9 mouse cellular contexts compared by ENCODE assay signal in the genomic region with DNA sequence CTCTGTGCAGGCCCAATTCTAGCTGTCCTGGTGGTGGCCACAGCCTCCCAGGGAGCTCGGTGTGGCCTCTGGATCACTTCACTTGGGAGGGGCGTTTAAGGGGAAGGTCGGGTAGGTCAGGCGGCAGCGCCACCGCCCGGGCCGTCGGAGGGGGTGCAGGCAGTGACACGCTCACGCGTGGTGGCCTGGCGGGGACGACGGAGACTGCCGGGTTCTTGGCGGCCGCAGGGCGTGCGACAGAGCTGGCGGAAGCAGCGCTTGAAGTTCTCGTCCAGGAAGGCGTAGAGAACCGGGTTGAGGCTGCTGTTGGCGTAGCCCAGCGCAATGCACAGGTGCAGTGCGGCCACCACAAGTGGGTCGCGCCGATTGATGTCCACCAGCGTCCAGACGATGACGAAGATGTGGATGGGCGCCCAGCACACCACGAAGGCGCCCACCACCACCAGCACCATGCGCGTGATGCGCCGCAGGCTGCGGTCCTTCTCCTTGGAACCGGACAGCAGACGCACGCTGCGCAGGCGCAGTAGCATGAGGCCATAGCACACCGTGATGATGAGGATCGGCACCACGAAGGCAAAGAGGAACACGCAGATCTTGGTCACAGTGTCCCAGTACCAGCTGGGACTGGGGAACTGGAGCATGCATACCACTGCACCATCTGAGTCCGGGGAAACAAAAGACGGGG. TPM values are rescaled to one million over a fixed set of nuclear protein-coding genes. Genes with fewer than 3 reads are reported as not detected.
DNase-seq lines count a peak whose midpoint lies in the region; ATAC-seq and TF ChIP-seq lines count a peak whose summit lies in the region.
"Had no signal": no experiment of that assay in that cellular context is flagged by ENCODE, and none has a peak within 500 bp of the region (broad histone marks: within the 10 kb centered on the region; RNA-seq: fewer than 3 reads in every experiment).

No protein-coding gene starts in this region.

- peak overlapping the region; percentile 29 for H3K4me3 ChIP-seq in kidney, embryonic 14.5 days (ENCODE audit: low read length)
- peak overlapping the region; percentile 29 for H3K4me3 ChIP-seq in bone marrow, adult 2 months (replicated peaks; ENCODE audit: control insufficient read depth, low read depth, low read length)
- H3K4me3 ChIP-seq in liver, embryonic 15.5 days (replicated peaks), result peak overlapping the region; percentile 24
- peak overlapping the region; percentile 8 for H3K4me3 ChIP-seq in olfactory bulb, adult 2 months (ENCODE audit: insufficient read depth, low read depth, low read length)

- peaks cover 5% of the 10 kb centered on the region; the same call in 1 of the 2 replicates for H3K27me3 ChIP-seq in kidney, embryonic 14.5 days (ENCODE audit: control insufficient read depth, insufficient read depth, low read length)
- H3K27me3 ChIP-seq in liver, embryonic 15.5 days, result peaks cover 76% of the 10 kb centered on the region

- DNase-seq in kidney, postnatal 14 days, result no peak
- DNase-seq in layer of hippocampus, adult 9-11 months, result no peak
- no peak for DNase-seq in gastrocnemius, postnatal 25 days

- no peak for TF ChIP-seq CTCF in bone marrow, adult 2 months (IDR thresholded peaks at IDR 0.05; ENCODE audit: control insufficient read depth, insufficient read depth, low read length)
- TF ChIP-seq CTCF in olfactory bulb, adult 2 months (IDR thresholded peaks at IDR 0.05; ENCODE audit: insufficient read depth, low read depth, low read length), result no peak

- no peak for TF ChIP-seq POLR2A in bone marrow, adult 2 months (IDR thresholded peaks at IDR 0.05; ENCODE audit: borderline replicate concordance, control insufficient read depth, low read depth, low read length)
- TF ChIP-seq POLR2A in olfactory bulb, adult 2 months (IDR thresholded peaks at IDR 0.05; ENCODE audit: insufficient read depth, low read depth, low read length), result no peak

- no peaks in the 10 kb centered on the region for H3K4me1 ChIP-seq in kidney, embryonic 14.5 days (ENCODE audit: control insufficient read depth, insufficient read depth, low read length)
- no peaks in the 10 kb centered on the region for H3K4me1 ChIP-seq in bone marrow, adult 2 months (ENCODE audit: control insufficient read depth, insufficient read depth, low read length)
- 0 out of 2 replicates have a peak, but pooled peaks cover 2% of the 10 kb centered on the region for H3K4me1 ChIP-seq in liver, embryonic 15.5 days (replicated peaks)
- peaks cover 29% of the 10 kb centered on the region for H3K4me1 ChIP-seq in olfactory bulb, adult 2 months (ENCODE audit: control insufficient read depth, insufficient read depth, low read length)

- WGBS in kidney, embryonic 14.5 days, result 47% methylated on average over 53 of the region's 53 CpGs
- WGBS in bone marrow, adult 2 months, result 40% methylated on average over 53 of the region's 53 CpGs
- 28% methylated on average over 53 of the region's 53 CpGs for WGBS in liver, embryonic 15.5 days (ENCODE audit: insufficient replicate concordance)
- WGBS in olfactory bulb, adult 2 months, result 58% methylated on average over 53 of the region's 53 CpGs

- H3K9me3 ChIP-seq in kidney, embryonic 14.5 days (ENCODE audit: control insufficient read depth, low read length), result no peaks in the 10 kb centered on the region
- H3K9me3 ChIP-seq in liver, embryonic 15.5 days (replicated peaks), result no peaks in the 10 kb centered on the region

- ATAC-seq in kidney, embryonic 14.5 days (ENCODE audit: low FRiP score, low TSS enrichment), result no peak
- ATAC-seq in granulocyte monocyte progenitor cell, adult 5-6 weeks (replicated peaks; ENCODE audit: poor library complexity, severe bottlenecking), result peak; percentile 61
- no peak for ATAC-seq in liver, embryonic 15.5 days (ENCODE audit: insufficient read depth)

- H3K36me3 ChIP-seq in kidney, embryonic 14.5 days (ENCODE audit: control insufficient read depth, insufficient read depth, low read length), result no peaks in the 10 kb centered on the region
- H3K36me3 ChIP-seq in liver, embryonic 15.5 days (replicated peaks), result no peaks in the 10 kb centered on the region

- H3K9ac ChIP-seq in kidney, embryonic 14.5 days (ENCODE audit: low read depth, low read length), result no peak overlapping the region
- no peak overlapping the region for H3K9ac ChIP-seq in liver, embryonic 15.5 days

- H3K27ac ChIP-seq in kidney, embryonic 14.5 days (ENCODE audit: low read depth, low read length), result no peak overlapping the region
- no peak overlapping the region for H3K27ac ChIP-seq in bone marrow, adult 2 months (ENCODE audit: control insufficient read depth, insufficient read depth, low read depth, low read length, poor library complexity)
- H3K27ac ChIP-seq in liver, embryonic 15.5 days (replicated peaks), result no peak overlapping the region
- no peak overlapping the region for H3K27ac ChIP-seq in olfactory bulb, adult 2 months (ENCODE audit: insufficient read depth, low read depth, low read length)
- H3K27ac ChIP-seq: macrophage had no signal

- H3K4me2 ChIP-seq in kidney, embryonic 14.5 days (replicated peaks; ENCODE audit: low read depth, low read length), result peak overlapping the region; percentile 42
- H3K4me2 ChIP-seq in liver, embryonic 15.5 days, result peak overlapping the region; percentile 52

RNA-seq across cellular contexts. Expression of a gene that starts 30.7 kb away (rescaled TPM):
- polyA plus RNA-seq in kidney, embryonic 14.5 days (2014; fragmentation: Nextera tagmentation; extraction: Ambion mirVana), result 0.09 and 0.30 TPM in 2 replicates
- polyA plus RNA-seq in bone marrow, adult 2 months (2011; ENCODE audit: insufficient read depth, insufficient read length, low replicate concordance, missing spikeins), result not detected in 2 replicates
- not detected in 2 replicates for total RNA-seq in granulocyte monocyte progenitor cell, adult 5-6 weeks (2014; fragmentation: Nextera tagmentation)
- total RNA-seq in granulocyte monocyte progenitor cell, adult 5-6 weeks (2017), result not detected in 2 replicates
- 0.08 TPM in 1 of 2 replicates, not detected in the other for polyA plus RNA-seq in liver, embryonic 15.5 days (2015; fragmentation: Nextera tagmentation; extraction: Ambion mirVana)
- polyA plus RNA-seq in olfactory bulb, adult 2 months (2012; ENCODE audit: insufficient read depth, insufficient read length, low replicate concordance, missing spikeins), result not detected in 2 replicates
- total RNA-seq in gastrocnemius, postnatal 25 days (2021), result not detected

RNA-seq across cellular contexts. Expression of a gene that starts 38.4 kb away (rescaled TPM):
- 52.5 and 78.5 TPM in 2 replicates for polyA plus RNA-seq in kidney, embryonic 14.5 days (2014; fragmentation: Nextera tagmentation; extraction: Ambion mirVana)
- polyA plus RNA-seq in bone marrow, adult 2 months (2011; ENCODE audit: insufficient read depth, insufficient read length, low replicate concordance, missing spikeins), result 298 and 306 TPM in 2 replicates
- total RNA-seq in granulocyte monocyte progenitor cell, adult 5-6 weeks (2014; fragmentation: Nextera tagmentation), result 66.9 and 75.3 TPM in 2 replicates
- 51.4 and 53.0 TPM in 2 replicates for total RNA-seq in granulocyte monocyte progenitor cell, adult 5-6 weeks (2017)
- polyA plus RNA-seq in liver, embryonic 15.5 days (2015; fragmentation: Nextera tagmentation; extraction: Ambion mirVana), result 181 and 204 TPM in 2 replicates
- polyA plus RNA-seq in olfactory bulb, adult 2 months (2012; ENCODE audit: insufficient read depth, insufficient read length, low replicate concordance, missing spikeins), result 382 TPM in 1 of 2 replicates, not detected in the other
- 10 to 100 TPM; 80.4 to 86.0 TPM for total RNA-seq in gastrocnemius, postnatal 25 days (2021)

RNA-seq across cellular contexts. Expression of a gene that starts 39.1 kb away (rescaled TPM):
- 0.09 TPM in 1 of 2 replicates, not detected in the other for polyA plus RNA-seq in kidney, embryonic 14.5 days (2014; fragmentation: Nextera tagmentation; extraction: Ambion mirVana)
- 0.65 and 0.70 TPM in 2 replicates for polyA plus RNA-seq in bone marrow, adult 2 months (2011; ENCODE audit: insufficient read depth, insufficient read length, low replicate concordance, missing spikeins)
- not detected in 2 replicates for total RNA-seq in granulocyte monocyte progenitor cell, adult 5-6 weeks (2014; fragmentation: Nextera tagmentation)
- total RNA-seq in granulocyte monocyte progenitor cell, adult 5-6 weeks (2017), result 0.30 and 0.31 TPM in 2 replicates
- polyA plus RNA-seq in liver, embryonic 15.5 days (2015; fragmentation: Nextera tagmentation; extraction: Ambion mirVana), result 0.43 and 0.46 TPM in 2 replicates
- not detected in 2 replicates for polyA plus RNA-seq in olfactory bulb, adult 2 months (2012; ENCODE audit: insufficient read depth, insufficient read length, low replicate concordance, missing spikeins)
- total RNA-seq in gastrocnemius, postnatal 25 days (2021), result not detected
